Mouse (Mus musculus) spleen, embryonic (tissue): ENCODE measurements around the gene Eef1e1.
"Not testable (repeated sequence)": the region's sequence is repeated elsewhere in the genome, so short reads cannot be mapped to it uniquely, and the experiment has no call there.

Experiments
- CTCF ChIA-PET: fragments of 350-600 bp; sonication (Branson Sonifier 250); formaldehyde crosslinking; loops from one replicate; lab custom pipeline; 2022; lab: Charles Lee

Gene Eef1e1

GRCm38 (mm10) chr13:38625492-38626228 is 33.2 kb downstream of the Eef1e1 start:
- CTCF ChIA-PET: no interaction called here

GRCm38 (mm10) chr13:38624292-38624902 is 34.5 kb downstream of the Eef1e1 start:
- CTCF ChIA-PET: no interaction called here

- CTCF ChIA-PET: no interaction called here
Measured at GRCm38 (mm10) chr13:38623296-38623695, 35.6 kb downstream of the Eef1e1 start.

DNA sequence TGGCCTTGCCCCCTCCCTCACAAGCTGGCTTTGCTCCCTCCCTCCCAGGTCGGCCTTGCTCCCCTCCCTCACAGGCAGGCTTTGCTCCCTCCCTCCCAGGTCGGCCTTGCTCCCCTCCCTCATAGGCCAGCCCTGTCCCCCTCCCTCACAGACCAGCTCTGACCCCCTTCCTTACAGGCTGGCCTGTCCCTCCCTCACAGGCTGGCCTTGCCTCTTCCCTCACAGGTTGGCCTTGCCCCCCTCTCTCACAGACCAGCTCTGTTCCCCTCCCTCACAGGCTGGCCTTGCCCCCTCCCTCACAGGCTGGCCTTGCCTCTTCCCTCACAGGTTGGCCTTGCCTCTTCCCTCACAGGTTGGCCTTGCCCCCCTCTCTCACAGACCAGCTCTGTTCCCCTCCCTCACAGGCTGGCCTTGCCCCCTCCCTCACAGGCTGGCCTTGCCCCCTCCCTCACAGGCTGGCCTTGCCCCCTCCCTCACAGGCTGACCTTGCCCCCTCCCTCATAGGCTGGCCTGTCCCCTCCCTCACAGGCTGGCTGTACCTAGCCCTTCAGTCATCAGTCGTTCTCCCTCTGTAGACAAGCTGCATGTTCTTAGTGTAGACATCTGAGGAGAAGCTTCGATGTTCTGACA is 40.7 kb downstream of the Eef1e1 start:
- CTCF ChIA-PET: not testable (repeated sequence)

DNA sequence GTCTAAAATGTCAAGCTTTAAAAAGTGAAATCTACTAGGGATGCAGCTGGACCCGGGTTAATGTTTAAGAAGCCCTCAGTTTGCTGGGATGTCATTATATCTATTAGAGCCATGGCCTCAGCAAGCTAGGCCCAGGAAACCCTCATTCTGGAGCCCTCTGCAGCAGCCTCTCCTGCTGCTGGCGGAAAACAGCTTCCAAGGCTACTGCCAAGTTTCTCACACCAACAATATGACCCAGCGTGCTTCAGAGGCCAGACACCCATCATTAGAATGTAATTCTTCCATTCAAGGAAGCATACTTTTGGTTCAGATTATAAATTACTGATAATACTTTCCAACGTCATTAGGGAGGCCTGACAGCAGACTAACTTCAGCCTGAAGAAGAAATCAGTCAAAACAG is 42.0 kb downstream of the Eef1e1 start:
- CTCF ChIA-PET: no interaction called here

- CTCF ChIA-PET: no interaction called here
Measured at GRCm38 (mm10) chr13:38615656-38616055, 43.2 kb downstream of the Eef1e1 start.

- CTCF ChIA-PET: no interaction called here
Measured at GRCm38 (mm10) chr13:38614298-38614697, 44.6 kb downstream of the Eef1e1 start.

DNA sequence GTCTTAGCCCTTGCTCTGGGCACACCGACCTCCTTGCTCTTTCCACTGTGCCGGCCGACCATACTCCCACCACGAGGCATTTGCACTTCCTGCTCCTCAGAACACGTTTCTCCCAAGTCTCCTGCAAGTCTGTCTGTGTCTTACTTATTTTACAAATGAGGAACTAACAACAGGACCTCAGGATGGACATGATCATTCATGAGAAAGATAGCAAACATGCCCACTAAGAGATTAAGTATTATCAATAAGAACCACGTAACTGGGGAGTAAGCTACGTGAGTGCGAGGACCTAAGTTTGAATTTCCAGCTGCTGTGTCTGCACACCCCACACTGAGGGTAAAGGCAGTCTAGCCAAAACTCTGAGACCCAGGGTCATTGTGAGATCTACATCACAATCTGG is 45.3 kb downstream of the Eef1e1 start:
- CTCF ChIA-PET: no interaction called here

- CTCF ChIA-PET: no interaction called here
Measured at GRCm38 (mm10) chr13:38612608-38613007, 46.2 kb downstream of the Eef1e1 start.

DNA sequence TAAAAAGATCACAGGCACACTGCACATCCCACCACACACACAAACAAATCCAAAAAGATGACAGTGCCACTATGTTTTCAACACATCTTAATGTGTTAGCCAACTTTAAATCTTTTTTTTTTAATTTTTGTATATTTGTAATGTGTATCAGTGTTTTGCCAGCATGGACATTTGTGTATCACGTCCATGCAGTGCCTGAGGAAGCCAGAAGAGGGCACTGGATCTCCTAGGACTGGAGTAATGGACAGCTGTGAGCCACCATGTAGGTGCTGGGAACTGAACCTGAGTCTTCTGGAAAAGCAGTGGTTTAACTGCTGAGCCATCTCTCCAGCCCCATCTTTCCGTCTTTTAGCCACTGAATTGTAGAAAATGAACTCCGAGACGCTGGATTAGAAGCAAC is 46.7 kb downstream of the Eef1e1 start:
- CTCF ChIA-PET: no interaction called here

DNA sequence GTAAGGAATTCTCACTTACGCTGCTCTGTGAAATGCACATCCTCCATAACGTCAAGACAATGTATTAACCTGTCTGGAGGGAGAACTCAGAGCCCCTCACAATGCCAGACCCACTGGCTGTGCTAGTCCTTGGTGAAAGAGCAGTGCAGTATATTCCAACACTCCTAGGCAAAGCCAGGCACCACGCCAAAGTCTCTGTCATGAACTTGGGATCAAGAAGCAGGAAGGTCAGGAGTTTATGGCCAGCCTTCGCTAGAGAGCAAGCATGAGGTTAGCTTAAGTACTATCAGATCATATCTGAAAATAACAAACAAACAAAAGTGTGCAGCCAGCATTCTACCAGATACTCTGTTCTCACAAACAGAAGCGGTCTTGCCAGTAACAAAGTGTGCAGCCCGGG is 48.5 kb downstream of the Eef1e1 start:
- CTCF ChIA-PET: no interaction called here

DNA sequence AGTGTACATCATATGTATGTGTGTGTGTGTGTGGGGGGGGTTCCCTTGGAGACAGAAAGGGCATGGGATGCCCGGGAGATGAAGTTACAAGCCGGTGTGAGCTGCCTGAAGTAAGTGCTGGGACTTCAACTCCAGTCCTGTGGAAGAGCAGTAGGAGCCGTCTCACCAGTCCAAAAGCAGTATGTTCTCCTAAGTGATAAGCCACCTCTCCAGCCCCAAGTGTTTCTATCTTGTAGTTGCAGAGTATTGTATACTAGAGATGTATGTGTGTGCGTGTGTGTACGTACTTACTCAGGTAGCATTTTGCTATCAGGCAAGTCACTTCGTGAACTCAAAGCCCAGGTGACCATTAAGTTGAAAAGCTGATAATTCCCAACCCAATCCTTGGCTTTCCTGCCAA is 51.7 kb downstream of the Eef1e1 start:
- CTCF ChIA-PET: no interaction called here

GRCm38 (mm10) chr13:38605353-38605752 is 53.5 kb downstream of the Eef1e1 start:
- CTCF ChIA-PET: no interaction called here

DNA sequence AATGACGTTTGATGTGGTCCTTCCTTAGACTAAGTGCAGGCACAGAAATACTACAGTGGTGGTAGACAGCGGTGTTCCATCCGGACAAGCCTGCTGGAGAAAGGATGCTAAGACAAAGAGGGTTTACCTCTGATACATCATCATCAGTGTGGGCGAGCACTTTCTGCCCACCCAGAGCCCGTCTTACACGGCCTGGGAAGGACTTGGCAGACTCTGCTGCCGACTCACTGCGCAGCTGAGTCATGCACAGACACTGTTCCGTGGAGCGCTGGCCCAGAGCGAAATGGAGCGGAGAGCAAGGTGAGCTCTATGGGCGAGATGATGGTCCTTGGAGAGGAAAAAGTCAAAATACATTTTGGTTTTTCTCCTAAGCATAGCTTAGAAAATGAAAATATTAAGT is 55.9 kb downstream of the Eef1e1 start:
- CTCF ChIA-PET: no interaction called here

GRCm38 (mm10) chr13:38602243-38602832 is 56.5 kb downstream of the Eef1e1 start:
- CTCF ChIA-PET: no interaction called here

DNA sequence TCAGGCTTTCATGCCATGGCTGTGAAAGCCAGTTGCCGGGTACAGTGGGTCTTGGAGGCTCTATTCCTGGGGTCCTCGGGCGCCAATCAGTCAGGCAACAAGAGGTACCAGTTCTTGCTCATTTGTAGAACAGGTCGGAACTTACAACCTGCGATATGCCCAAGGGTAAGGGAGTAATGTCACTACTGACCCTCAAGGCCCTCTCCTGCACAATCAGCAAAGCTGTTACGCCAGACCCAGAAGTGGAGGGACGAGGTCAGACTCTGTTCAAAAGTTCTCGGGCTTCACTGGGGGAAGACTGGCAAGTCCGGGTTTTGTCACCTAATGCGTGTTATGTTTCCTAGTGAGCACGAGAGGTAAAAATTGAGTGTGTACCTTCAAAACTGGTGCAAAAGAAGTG is 58.0 kb downstream of the Eef1e1 start:
- CTCF ChIA-PET: no interaction called here

- CTCF ChIA-PET: no interaction called here
Measured at GRCm38 (mm10) chr13:38597076-38597475, 61.8 kb downstream of the Eef1e1 start.

GRCm38 (mm10) chr13:38596461-38596860 is 62.4 kb downstream of the Eef1e1 start:
- CTCF ChIA-PET: no interaction called here
